Mouse (Mus musculus): Measurements from ENCODE around the gene Mafg. TPM values are rescaled to one million over a fixed set of nuclear protein-coding genes. Genes with fewer than 3 reads are reported as not detected.
"Not testable (repeated sequence)": the region's sequence is repeated elsewhere in the genome, so short reads cannot be mapped to it uniquely, and the experiment has no call there.

Mafg gene
- total RNA-seq, 2 experiments from 2014 or later = 50.4 to 78.6 TPM

DNA sequence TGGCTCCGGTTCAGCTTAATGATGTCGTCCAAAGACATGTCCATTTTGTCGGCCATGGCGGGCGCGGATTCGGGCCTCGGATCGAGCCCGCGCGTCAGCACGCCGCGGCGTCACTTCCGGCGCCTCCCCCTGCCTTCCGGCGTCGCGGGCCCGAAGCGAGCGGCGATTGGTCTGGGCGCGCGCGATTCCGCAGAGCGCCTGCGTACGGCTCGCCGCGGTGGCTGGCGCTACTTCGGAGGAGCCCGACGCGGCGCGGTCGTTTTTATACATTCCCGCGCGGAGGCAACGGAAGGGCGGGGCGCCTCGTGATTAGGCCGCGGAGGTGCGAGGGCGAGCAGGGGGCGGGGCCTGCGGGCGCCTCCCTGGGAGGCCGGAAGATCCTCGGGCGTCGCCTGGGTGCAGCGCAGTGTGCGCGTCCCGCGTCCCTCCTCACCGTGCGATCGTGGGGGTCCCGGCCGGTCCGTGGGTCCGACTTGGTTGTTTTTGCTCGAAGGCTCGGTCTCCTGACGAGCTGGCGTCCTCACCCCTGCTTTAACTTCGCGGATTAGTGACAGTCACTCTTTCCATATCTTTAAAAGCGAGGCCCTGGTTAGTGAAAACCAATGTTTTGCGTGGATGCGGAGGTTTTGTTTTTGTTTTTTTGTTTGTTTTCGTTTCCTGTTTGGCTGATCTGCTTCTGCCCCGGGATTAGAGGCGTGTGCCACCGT lies 35.0 kb downstream of the Mafg start, which contains the start of the genes Alyref and Anapc11:
TSS of gene Alyref (minus strand) at position 83 of the 707 bp plus-strand sequence.
TSS of gene Anapc11 (plus strand) at position 139 of the 707 bp plus-strand sequence.
- peak; percentile 96 to 97 for DNase-seq

DNA sequence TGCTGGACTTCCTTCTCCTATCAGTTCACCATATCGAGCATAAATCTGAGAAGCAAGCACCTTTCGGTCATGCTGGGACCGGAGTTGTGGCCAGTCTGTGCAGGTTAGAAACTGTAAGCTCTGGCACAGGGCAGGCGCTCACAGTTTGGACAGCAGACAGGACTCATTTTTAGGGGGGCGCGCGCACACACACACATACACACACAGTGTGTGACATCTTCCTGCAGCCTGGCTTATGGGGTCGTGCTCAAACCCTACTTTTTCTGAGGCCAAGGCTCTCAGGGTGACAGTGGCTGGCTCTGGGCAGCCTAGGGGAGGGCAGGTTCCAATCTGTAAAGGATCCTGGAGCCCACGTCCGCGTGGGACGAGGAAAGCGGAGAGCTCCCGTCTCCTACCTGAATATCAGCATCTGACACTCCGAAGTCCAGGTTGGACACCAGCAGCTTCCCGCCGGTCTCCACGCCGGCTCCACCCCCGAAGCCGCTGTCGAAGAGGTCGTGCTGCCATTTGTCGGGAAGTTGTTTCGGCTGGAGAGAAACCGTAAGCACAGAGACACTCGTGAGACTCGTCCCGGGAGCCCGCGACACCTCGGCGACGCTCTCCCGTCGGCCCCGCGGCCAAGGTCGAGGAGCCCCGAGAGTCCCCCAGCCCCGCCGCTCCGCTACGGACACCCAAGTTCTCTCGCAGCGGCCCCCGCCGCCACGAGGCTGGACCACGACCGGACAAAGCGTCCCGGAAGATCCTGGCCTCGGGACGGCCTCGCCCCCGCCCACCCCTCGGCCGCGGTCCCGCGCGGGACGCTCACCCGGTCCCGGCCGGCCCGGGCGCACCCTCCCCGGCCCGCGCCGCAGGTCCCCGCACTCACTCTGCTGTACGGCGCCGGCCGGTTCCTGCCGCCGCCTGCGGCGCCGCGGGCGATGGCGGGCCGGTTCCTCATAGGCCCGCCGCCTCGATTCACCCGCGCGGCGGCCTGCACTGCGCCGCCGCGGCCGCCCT lies 35.9 kb downstream of the Mafg start:
- peak in 1 of 2 experiments; percentile 54 for DNase-seq

DNA sequence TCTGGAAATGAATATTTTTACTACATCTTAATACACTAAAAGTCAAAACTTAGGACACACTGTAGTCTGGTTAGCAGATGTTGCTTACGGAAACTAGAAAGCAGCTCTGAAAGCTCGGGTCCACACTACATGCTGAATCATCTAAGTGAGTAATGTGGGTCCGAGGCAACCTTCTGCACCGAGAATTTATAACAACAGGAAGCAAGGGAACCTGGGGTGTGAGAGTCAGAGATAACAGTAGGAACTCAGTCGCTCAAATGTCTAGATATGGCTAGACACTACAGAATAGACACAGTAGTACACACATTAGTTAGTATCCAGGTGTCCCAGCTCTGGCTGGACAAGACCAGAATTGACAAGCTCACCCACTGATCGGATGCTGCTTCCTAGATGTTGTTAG lies 44.9 kb downstream of the Mafg start:
- DNase-seq = no peak

DNA sequence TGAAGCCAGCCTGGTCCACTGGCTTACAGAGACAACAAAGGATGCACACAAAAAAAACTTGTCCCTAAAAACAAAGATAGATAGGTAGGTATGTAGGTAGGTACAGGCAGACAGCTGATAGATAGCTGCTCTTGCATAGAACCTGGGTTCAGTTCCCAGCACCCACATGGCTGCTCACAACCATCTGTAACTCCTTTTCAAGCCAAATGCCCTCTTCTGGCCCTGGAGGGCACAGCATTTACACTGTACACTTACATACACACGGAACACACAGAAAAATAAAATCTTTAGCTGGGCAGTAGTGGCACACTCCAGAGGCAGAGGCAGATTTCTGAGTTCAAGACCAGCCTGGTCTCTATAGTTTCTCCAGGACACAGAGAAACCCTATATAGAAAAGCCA lies 49.5 kb downstream of the Mafg start:
- DNase-seq = no peak

DNA sequence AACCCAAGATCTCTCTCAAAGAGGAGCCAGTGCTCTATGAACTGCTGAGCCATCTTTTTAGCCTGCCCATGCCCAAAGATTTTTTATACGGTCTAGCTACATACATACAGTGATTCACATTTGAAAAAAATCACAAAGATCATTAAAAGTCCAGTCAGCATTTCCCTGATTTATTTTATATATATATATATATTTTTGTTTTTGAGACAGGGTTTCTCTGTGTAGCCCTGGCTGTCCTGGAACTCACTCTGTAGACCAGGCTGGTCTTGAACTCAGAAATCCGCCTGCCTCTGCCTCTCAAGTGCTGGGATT lies 50.5 kb downstream of the Mafg start:
- not testable (repeated sequence) for DNase-seq

DNA sequence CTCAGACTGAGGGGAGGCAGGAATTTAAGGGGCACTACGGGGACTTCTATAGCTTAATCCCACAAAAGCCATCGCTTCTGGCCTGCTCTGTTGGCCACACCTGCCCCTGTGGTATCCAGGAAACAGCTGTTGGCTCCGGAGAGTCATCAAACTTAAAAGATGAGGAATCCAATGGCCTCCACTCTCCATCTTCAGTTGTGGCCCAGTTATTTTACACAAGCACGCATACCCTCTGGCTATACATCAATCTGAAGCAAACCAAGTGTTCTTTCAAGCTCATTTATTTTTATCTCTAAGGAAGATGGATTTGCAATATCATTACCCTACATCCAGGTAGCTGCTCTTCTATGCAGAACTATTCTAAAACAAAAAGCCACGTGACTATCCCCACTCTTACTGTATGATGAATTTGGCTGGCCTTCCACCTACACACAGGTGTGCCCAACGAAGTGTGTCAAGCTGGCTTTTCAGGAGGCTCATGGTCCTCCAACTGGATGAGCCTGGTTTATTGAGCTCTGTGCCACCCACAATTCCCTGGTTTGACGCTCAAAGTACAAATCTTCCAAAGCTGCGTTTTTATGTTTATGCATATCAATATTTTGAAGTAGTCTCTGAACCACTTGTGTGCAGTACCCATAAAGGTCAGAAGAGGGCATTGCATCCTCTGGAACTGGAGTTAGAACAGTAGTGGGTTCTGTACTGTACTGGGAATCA lies 51.0 kb downstream of the Mafg start:
- peak in 1 of 2 experiments; percentile 41 for DNase-seq

DNA sequence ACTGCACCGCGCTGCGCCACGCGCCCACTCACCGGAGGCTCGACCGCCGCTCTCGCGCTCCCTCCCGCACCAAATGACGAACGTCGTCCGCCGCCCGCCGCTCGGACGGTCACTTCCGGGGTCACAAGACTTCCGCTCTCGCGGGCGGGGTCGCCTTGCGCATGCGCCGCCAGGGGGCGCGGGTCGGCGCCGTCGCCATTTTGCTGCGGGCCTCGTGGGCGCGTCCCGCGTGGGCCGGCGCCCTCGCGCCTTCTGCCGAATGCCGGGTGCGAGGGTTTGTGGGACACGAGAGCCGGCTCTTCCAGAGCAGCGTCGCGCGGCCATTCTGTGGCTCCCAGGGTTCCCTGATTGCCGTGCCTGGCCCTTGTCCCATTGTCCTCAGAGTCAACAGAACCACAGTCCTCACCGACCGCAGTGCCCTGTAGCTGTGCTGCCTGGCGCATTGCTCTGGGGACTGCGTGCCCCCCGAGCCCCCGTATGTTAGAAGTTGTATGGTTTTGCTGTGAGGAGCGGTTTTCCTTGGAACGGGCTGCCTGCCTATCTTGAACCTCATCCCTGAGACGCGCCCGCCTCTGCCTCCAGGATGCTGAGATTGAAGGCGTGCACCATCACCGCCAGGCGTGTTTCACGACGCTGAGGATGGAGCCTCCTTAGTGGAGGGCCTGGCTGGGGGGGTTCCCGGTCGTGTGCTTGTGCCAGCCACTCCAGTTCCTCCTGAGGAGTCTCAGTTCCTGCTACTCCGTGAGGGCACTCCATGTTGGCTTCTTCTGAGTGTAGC lies 51.7 kb downstream of the Mafg start, which contains the start of gene Arhgdia:
TSS of gene Arhgdia (minus strand) at position 135 of the 778 bp plus-strand sequence.
- peak; percentile 91 to 94 for DNase-seq

DNA sequence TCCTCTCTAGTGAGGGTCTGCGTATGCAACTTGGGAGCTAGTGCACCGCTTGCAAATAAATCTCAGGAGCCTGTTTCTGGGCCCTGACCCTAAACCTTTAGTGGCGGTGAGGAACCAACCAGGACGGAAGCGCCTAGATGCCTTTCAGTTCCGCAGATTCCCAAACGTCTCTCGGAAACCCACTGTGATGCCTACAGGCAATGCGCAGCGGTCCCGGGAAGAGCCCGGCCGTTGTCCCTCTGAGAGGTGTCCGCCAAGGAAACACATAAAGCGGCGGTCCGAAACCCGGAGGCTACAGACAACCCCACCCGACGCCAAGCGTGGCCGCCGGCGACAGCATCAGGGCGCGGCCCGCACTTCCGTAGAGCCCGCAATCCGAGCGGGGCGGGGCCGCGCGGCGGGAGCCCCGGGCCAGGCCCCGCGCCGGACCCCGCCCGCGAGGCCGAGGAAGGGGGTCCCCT lies 52.5 kb downstream of the Mafg start:
- DNase-seq = peak; percentile 57 to 68

DNA sequence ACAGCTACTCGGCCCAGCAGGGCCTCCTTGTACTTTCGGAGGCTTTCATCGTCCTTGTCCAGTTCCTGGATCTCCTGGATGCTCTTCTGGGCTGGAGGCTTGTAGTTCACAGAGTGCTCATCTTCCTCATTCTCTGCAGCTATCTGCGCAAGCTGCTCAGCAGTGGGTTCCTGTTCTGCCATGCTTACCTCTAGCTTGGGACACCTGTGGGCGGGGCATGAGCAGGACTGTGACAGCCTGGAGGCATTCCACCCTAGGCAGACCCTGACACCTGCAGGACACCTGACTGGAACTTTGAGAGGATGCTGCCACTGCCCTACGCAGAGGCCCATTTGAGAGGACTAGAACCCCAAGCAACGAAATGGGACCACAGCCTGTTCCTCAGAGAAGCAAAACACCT lies 53.2 kb downstream of the Mafg start:
- no peak for DNase-seq

DNA sequence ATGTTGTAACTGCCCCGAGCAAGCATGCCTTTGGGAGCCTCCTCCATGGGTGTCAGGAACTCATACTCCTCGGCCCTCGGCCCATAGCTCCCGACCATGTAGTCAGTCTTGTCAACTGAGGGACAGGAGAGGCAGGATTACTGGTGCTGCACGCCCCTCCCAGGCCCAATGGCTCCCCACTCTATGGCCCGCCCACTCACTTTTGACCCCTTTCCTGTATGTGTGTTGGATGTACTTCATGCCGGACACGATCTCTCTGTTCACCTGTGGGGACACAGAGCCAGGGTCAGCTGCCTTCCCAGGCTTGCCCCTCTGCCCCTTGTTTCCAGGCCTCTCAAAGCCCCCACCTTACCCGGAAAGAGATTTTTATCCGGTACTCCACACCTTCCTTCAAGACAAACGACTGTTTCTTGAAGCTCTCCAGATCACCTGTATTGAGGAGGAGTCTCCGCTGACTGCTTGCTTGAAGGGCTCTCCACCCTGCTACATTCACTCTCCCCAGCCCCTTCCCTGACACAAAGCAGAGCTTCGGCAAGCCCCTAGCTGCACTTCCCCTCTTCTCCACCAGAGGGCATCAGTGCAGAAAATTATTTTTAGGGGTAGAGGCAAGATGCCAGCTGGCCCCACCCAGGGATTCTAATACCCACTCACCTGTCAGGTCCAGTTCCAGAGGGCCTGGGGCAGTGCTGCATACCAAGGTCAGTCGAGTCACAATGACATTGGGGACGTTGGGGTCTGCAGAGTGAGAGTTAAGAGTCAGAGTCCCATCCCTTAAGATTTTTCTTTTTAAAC lies 53.9 kb downstream of the Mafg start:
- DNase-seq = peak; percentile 63 to 75

DNA sequence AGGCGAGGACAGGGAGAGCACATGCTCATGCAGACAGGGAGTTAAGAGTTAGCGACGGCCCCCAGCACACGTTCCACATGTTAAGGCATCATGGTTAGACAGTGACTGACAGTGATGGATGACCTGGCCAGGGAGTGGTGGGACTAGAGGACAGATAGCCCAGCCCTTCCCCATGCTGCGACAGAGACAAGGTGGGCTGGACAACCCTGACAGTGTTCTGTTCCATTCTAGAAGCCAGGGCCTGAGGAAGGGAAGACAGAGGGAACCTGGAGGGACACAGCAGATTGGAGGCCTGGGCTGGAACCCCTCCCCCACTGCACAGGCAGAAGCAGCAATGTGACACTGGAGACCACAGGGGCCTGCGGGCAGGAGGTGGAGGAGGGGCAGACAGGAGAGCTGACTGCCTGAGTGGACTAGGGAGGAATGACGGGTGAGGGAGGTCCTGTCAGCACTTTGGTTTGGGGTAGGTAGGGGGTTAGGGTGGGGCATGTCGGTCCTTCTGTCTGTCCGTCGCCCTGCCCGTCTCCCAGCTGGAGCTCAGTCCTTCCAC lies 54.6 kb downstream of the Mafg start:
- peak in 1 of 2 experiments; percentile 22 for DNase-seq

DNA sequence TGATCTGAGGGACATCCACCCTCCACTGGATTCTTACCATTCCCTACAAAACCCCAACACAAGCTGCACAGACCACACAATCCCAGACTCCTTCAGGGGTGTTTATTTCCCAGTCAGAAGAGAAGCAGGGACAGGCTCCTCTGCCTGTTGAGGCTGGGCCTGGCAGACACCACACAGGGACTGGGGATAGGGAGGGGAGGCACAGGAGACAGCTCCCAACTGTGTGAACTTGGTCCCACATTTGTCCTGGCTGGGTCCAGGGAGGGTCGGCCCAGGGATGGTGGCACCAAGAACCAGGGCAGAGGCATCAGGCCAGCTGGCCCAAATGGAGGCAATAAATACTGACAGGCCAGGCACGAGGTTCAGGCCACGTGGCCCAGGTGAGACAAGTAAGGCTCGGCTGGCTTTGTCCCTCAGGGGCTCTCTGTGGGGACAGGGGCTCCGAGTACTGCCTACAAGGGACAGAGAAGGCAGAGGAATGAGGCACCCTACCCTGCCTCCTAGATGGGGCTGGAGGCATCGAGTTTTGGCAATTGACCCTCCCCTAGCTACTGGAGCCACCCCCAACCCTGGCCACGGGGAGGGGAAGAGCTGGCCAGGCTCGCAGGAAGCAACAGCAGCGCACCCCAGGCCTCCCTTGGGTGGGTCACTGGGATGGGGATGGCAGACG lies 55.2 kb downstream of the Mafg start:
- no peak for DNase-seq

DNA sequence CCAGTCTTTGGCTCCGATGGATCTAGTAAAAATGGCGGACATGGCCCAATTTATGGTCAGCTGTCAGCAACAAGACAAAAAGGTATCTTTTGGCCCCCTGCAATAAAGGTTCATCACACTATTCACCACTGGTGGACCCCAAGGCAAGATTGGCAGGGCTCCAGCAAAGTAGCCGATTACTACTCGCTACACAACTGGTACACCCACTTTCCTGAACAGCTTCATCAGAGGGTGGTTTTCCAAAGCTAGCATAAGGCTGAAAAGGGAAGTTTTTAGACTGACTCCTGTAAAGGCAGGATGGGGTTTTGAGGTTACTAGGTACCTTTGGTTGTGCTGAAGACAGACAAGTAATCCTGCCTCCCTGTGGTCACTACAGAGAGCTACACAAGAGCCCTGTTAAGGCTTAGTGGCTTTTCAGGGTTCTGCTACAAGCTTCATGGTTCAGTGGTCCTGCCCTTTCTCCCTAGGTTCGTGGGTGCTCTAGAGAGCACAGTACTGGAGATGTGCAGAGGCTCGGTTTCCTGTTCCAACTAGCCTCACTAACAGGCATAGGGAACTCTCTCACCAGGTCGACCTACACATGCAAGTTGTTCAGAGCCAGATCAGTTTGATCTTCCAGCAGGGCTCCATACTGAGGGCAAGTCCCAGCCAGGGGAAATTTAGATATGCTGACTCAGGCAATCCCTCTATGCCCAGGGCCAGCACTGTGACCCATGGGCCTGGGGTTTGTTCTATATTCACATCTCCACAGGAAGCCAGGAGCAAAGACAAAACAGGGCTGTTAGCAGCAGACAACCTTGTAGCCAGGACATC lies 56.0 kb downstream of the Mafg start:
- DNase-seq = no peak

DNA sequence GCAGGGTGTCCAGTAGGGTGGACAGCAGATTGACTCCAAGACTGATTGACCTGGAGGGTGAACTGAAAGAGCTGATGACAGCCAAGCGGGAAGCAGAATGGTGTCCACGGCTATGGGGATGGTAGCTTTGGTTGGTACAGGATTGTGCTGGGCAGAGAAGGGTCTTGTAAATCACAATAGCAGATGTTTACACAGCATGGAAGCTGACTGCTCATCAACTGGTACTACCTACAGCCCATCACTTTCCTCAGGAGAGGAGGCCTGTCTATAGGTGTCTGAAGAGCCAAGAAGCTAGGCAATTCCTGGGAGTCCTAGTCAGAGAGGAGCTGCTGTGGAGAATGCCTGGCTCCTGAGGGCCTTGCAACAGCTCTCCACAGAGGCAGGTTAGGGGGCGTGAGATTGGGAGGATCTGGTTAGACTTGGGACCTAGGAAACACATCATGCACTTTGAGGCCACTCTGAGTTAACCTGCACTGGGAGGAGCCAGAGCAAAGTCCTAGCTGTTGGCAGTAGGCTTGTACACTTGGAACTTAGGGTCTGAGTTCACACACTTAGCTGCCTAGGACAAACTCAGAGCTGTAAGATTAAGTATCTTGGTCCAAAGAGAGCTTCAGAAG lies 56.9 kb downstream of the Mafg start:
- no peak for DNase-seq

DNA sequence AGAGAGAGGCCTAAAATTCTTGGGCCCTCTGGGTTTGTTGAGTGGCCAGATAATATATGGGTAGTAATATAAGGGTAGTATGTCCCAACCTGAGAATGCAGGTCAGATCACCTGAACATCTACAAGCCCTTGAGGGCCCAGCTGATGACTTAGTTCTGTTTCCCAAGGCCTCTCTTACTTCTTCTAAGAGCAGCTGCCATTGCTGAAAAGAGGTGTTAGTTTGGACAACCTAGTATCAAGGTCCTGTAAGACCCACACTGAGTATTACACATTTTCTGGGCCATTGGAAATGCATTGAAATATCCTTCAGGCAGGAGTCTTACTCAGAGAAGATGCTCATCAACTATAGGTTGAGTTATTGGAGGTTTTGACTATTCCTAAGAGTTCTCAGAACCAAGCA lies 57.5 kb downstream of the Mafg start:
- no peak for DNase-seq
